Comparison of ENCODE assay signal across 8 mouse cellular contexts in genomic region chr2:154300496-154300895, GRCm38 (mm10). TPM values are rescaled to one million over a fixed set of nuclear protein-coding genes. Genes with fewer than 3 reads are reported as not detected.
DNase-seq lines count a peak whose midpoint lies in the region; ATAC-seq and TF ChIP-seq lines count a peak whose summit lies in the region.

No protein-coding gene starts in this region.

- no peak overlapping the region for H3K9ac ChIP-seq in heart, adult 2 months (ENCODE audit: low read depth, low read length)

- H3K79me2 ChIP-seq in heart, adult 2 months (replicated peaks; ENCODE audit: control insufficient read depth, insufficient read depth, low read length): no peaks in the 10 kb centered on the region

- intact Hi-C loops in heart, adult 2 months (cut with DNase I): no loop called here
- intact Hi-C loops in heart, postnatal 36 days (cut with DNase I): no loop called here

- peak; percentile 35 to 57 for DNase-seq in heart, adult 2 months
- DNase-seq in heart, adult 11 months: no peak
- DNase-seq in adrenal gland, postnatal 4 days (ENCODE audit: low spot score in 2 of 2): peak; percentile 43 to 60
- peak; percentile 33 to 62 for DNase-seq in heart, postnatal 36 days
- DNase-seq in layer of hippocampus, postnatal 10 days (ENCODE audit: low spot score in 2 of 2): peak; percentile 68 to 73
- DNase-seq in lung, postnatal 10 days: peak; percentile 82
- DNase-seq in right cerebral cortex, postnatal 4 days: peak; percentile 73

- peak; percentile 94 for ATAC-seq in erythroblast, adult 5-6 weeks (replicated peaks; ENCODE audit: low FRiP score, poor library complexity, severe bottlenecking)

- no peak for TF ChIP-seq EP300 in heart, adult 2 months (IDR thresholded peaks at IDR 0.05; ENCODE audit: insufficient read depth, low read depth, low read length)

- H3K4me1 ChIP-seq in heart, adult 2 months (ENCODE audit: control insufficient read depth, insufficient read depth, low read length): no peaks in the 10 kb centered on the region

- H3K27me3 ChIP-seq in heart, adult 2 months (ENCODE audit: control insufficient read depth, insufficient read depth, low read length): no peaks in the 10 kb centered on the region

- 52% methylated on average over 1 of the region's 1 CpGs for WGBS in heart, adult 2 months

- peak; percentile 73 for TF ChIP-seq CTCF in heart, adult 2 months (IDR thresholded peaks at IDR 0.05)

- no peak overlapping the region for H3K4me3 ChIP-seq in heart, adult 2 months

- H3K36me3 ChIP-seq in heart, adult 2 months (ENCODE audit: control insufficient read depth, insufficient read depth, low read length): no peaks in the 10 kb centered on the region

- no peak overlapping the region for H3K27ac ChIP-seq in heart, adult 2 months

- TF ChIP-seq POLR2A in heart, adult 2 months (IDR thresholded peaks at IDR 0.05; ENCODE audit: insufficient read depth, low read depth, low read length): no peak

RNA-seq across cellular contexts. Expression of gene Bpifb9b, which starts 6.5 kb away (rescaled TPM):
- not detected for total RNA-seq in heart, adult 2 months (2021)
- polyA plus RNA-seq in heart, adult 2 months (2012; rRNA removed): not detected in 2 replicates
- not detected for total RNA-seq in adrenal gland, postnatal 4 days (2021)
- not detected in 2 replicates for total RNA-seq in erythroblast, adult 5-6 weeks (2015; ENCODE audit: low replicate concordance)
- not detected in 2 replicates for total RNA-seq in erythroblast, adult 5-6 weeks (2017; ENCODE audit: low replicate concordance)
- not detected for total RNA-seq in heart, postnatal 36 days (2021)
- not detected for total RNA-seq in layer of hippocampus, postnatal 10 days (2021)

RNA-seq across cellular contexts. Expression of gene Bpifb9a, which starts 42.8 kb away (rescaled TPM):
- total RNA-seq in heart, adult 2 months (2021): not detected
- not detected in 2 replicates for polyA plus RNA-seq in heart, adult 2 months (2012; rRNA removed)
- not detected for total RNA-seq in adrenal gland, postnatal 4 days (2021)
- not detected in 2 replicates for total RNA-seq in erythroblast, adult 5-6 weeks (2015; ENCODE audit: low replicate concordance)
- total RNA-seq in erythroblast, adult 5-6 weeks (2017; ENCODE audit: low replicate concordance): not detected in 2 replicates
- total RNA-seq in heart, postnatal 36 days (2021): not detected
- total RNA-seq in layer of hippocampus, postnatal 10 days (2021): not detected
